Mouse (Mus musculus) ovary, postnatal 10 days (tissue): Measurements from ENCODE around the gene Shroom3.

ENCODE experiments used
- DNase-seq: peaks from one replicate; pipeline ENCODE4 v3.0.0; 2022; ENCODE audit warnings: low spot score

The Shroom3 gene

GRCm38 (mm10) chr5:92969926-92970325 is 286.7 kb downstream of the Shroom3 start:
- DNase-seq = no peak

GRCm38 (mm10) chr5:92970480-92970879 is 287.2 kb downstream of the Shroom3 start:
- no peak for DNase-seq

GRCm38 (mm10) chr5:92980393-92980792 is 297.2 kb downstream of the Shroom3 start:
- no peak for DNase-seq

- no peak for DNase-seq
Observed at GRCm38 (mm10) chr5:92980862-92981261, 297.6 kb downstream of the Shroom3 start.

GRCm38 (mm10) chr5:92982673-92983072 is 299.4 kb downstream of the Shroom3 start:
- no peak for DNase-seq

GRCm38 (mm10) chr5:92983942-92984341 is 300.7 kb downstream of the Shroom3 start:
- no peak for DNase-seq

- no peak for DNase-seq
Observed at GRCm38 (mm10) chr5:92984692-92985091, 301.5 kb downstream of the Shroom3 start.

- no peak for DNase-seq
Observed at GRCm38 (mm10) chr5:92985391-92985790, 302.2 kb downstream of the Shroom3 start.

GRCm38 (mm10) chr5:92986651-92987610 is 303.7 kb downstream of the Shroom3 start:
- DNase-seq = no peak

- DNase-seq = no peak
Observed at GRCm38 (mm10) chr5:92987891-92988768, 304.9 kb downstream of the Shroom3 start.

- DNase-seq = no peak
Observed at GRCm38 (mm10) chr5:92988769-92989356, 305.6 kb downstream of the Shroom3 start.

- no peak for DNase-seq
Observed at GRCm38 (mm10) chr5:92992106-92992505, 308.9 kb downstream of the Shroom3 start.

- DNase-seq = no peak
Observed at GRCm38 (mm10) chr5:92994309-92994708, 311.1 kb downstream of the Shroom3 start.

- DNase-seq = no peak
Observed at GRCm38 (mm10) chr5:92994861-92995260, 311.6 kb downstream of the Shroom3 start.

GRCm38 (mm10) chr5:92997428-92998120 is 314.3 kb downstream of the Shroom3 start:
- no peak for DNase-seq

GRCm38 (mm10) chr5:92998494-92999016 is 315.3 kb downstream of the Shroom3 start:
- DNase-seq = no peak

GRCm38 (mm10) chr5:93000060-93000459 is 316.8 kb downstream of the Shroom3 start:
- DNase-seq = no peak

- no peak for DNase-seq
Observed at GRCm38 (mm10) chr5:93000774-93001757, 317.8 kb downstream of the Shroom3 start.

GRCm38 (mm10) chr5:93002615-93003014 is 319.4 kb downstream of the Shroom3 start:
- DNase-seq = no peak

- no peak for DNase-seq
Observed at GRCm38 (mm10) chr5:93005229-93005814, 322.1 kb downstream of the Shroom3 start.
